10 mouse cellular contexts compared by ENCODE assay signal in genomic region chr13:60173186-60173585, GRCm38 (mm10). TPM values are rescaled to one million over a fixed set of nuclear protein-coding genes. Genes with fewer than 3 reads are reported as not detected.
DNase-seq lines count a peak whose midpoint lies in the region; ATAC-seq and TF ChIP-seq lines count a peak whose summit lies in the region.
"Had no signal": no experiment of that assay in that cellular context is flagged by ENCODE, and none has a peak within 500 bp of the region (broad histone marks: within the 10 kb centered on the region; RNA-seq: fewer than 3 reads in every experiment).

No protein-coding gene starts in this region.

- intact Hi-C loops in heart, postnatal 36 days (cut with DNase I) = loop anchor here (5.0 to 10.0 kb wide), 2 partner anchors 86 to 318 kb away; no protein-coding TSS in a partner anchor
- intact Hi-C loops in gastrocnemius, postnatal 14 days (cut with DNase I; ENCODE audit: low total_unique reads) = loop anchor here (10.0 kb wide), 1 partner anchor 278 kb away; no protein-coding TSS in a partner anchor
- intact Hi-C loops in left cerebral cortex, postnatal 25 days (cut with DNase I) = no loop called here

- no peaks in the 10 kb centered on the region for H3K36me3 ChIP-seq in forebrain, postnatal 0 days (ENCODE audit: insufficient read depth)
- no peaks in the 10 kb centered on the region for H3K36me3 ChIP-seq in midbrain, embryonic 11.5 days (ENCODE audit: control insufficient read depth, insufficient read depth, low read length)
- H3K36me3 ChIP-seq: lung, embryonic 15.5 days had no signal

- 0 out of 2 replicates have a peak overlapping the region, but pooled peaks have one; percentile 6 for H3K4me3 ChIP-seq in forebrain, postnatal 0 days (ENCODE audit: low read depth, low read length)
- peak overlapping the region; percentile 69 for H3K4me3 ChIP-seq in midbrain, embryonic 11.5 days (ENCODE audit: low read depth, low read length)
- no peak overlapping the region for H3K4me3 ChIP-seq in layer of hippocampus, adult 2 months

- H3K9me3 ChIP-seq in forebrain, postnatal 0 days (ENCODE audit: low read length) = no peaks in the 10 kb centered on the region
- no peaks in the 10 kb centered on the region for H3K9me3 ChIP-seq in midbrain, embryonic 11.5 days (ENCODE audit: control insufficient read depth, low read length)
- H3K9me3 ChIP-seq: lung, embryonic 15.5 days had no signal

- DNase-seq in heart, adult 11 months = peak; percentile 31
- no peak for DNase-seq in heart, postnatal 36 days
- DNase-seq in 3T3-L1 (ENCODE audit: low read depth, low spot score) = peak; percentile 31
- DNase-seq in forebrain, postnatal 0 days = no peak
- peak; percentile 87 for DNase-seq in midbrain, embryonic 11.5 days (ENCODE audit: low spot score, missing footprints)
- DNase-seq in layer of hippocampus, adult 2 months (ENCODE audit: low spot score in 2 of 2) = no peak
- no peak for DNase-seq in gastrocnemius, postnatal 14 days
- DNase-seq in left cerebral cortex, postnatal 25 days (ENCODE audit: low spot score in 2 of 2) = no peak
- DNase-seq: cerebellum, adult 9-10 months had no signal

- no peak for TF ChIP-seq CTCF in forebrain, postnatal 0 days (IDR thresholded peaks at IDR 0.05; ENCODE audit: low read depth)
- TF ChIP-seq CTCF in layer of hippocampus, adult 2 months (conservative IDR thresholded peaks at IDR 0.05) = no peak

- ATAC-seq in forebrain, postnatal 0 days = no peak
- ATAC-seq in midbrain, embryonic 11.5 days (ENCODE audit: low FRiP score) = no peak

- no peak overlapping the region for H3K4me2 ChIP-seq in forebrain, postnatal 0 days (ENCODE audit: low read depth)
- H3K4me2 ChIP-seq in midbrain, embryonic 11.5 days = peak overlapping the region; percentile 66

- H3K27ac ChIP-seq in forebrain, postnatal 0 days (ENCODE audit: low read depth, low read length) = no peak overlapping the region
- no peak overlapping the region for H3K27ac ChIP-seq in midbrain, embryonic 11.5 days (ENCODE audit: low read depth, low read length)
- no peak overlapping the region for H3K27ac ChIP-seq in layer of hippocampus, adult 2 months
- H3K27ac ChIP-seq: lung, embryonic 15.5 days had no signal

- WGBS in forebrain, postnatal 0 days = 2% methylated on average over 3 of the region's 3 CpGs
- 3% methylated on average over 3 of the region's 3 CpGs for WGBS in midbrain, embryonic 11.5 days

- H3K27me3 ChIP-seq in forebrain, postnatal 0 days (ENCODE audit: insufficient read depth, low read length) = peaks cover 8% of the 10 kb centered on the region; the same call in 1 of the 2 replicates
- peaks cover 18% of the 10 kb centered on the region for H3K27me3 ChIP-seq in midbrain, embryonic 11.5 days (ENCODE audit: control insufficient read depth, insufficient read depth, low read length)

- no peak overlapping the region for H3K9ac ChIP-seq in forebrain, postnatal 0 days
- H3K9ac ChIP-seq in midbrain, embryonic 11.5 days (ENCODE audit: low read length) = peak overlapping the region; percentile 67; the same call in 1 of the 2 replicates
- H3K9ac ChIP-seq: lung, embryonic 15.5 days had no signal

- no peaks in the 10 kb centered on the region for H3K4me1 ChIP-seq in forebrain, postnatal 0 days (ENCODE audit: insufficient read depth)
- H3K4me1 ChIP-seq in midbrain, embryonic 11.5 days (ENCODE audit: control insufficient read depth, insufficient read depth, low read length) = peaks cover 41% of the 10 kb centered on the region

RNA-seq across cellular contexts. Expression of gene Gas1, which starts 4.0 kb away (rescaled TPM):
- 10 to 100 TPM; 30.8 to 35.8 TPM for total RNA-seq in heart, postnatal 36 days (2021)
- total RNA-seq in forebrain, postnatal 0 days (2014; rRNA removed) = 23.5 and 40.9 TPM in 2 replicates
- polyA plus RNA-seq in forebrain, postnatal 0 days (2015; fragmentation: Nextera tagmentation; extraction: Ambion mirVana) = 22.4 and 23.1 TPM in 2 replicates
- polyA plus RNA-seq in midbrain, embryonic 11.5 days (2014; fragmentation: Nextera tagmentation; extraction: Ambion mirVana) = 87.2 and 103 TPM in 2 replicates
- 10 to 100 TPM in 1 of 2 experiments, 1 to 10 TPM in 1; 9.1 to 10.5 TPM for total RNA-seq in layer of hippocampus, adult 2 months (2021)
- total RNA-seq in gastrocnemius, postnatal 14 days (2021) = 10 to 100 TPM; 34.7 to 46.8 TPM
- total RNA-seq in left cerebral cortex, postnatal 25 days (2021) = 10 to 100 TPM in 1 of 2 experiments, 1 to 10 TPM in 1; 9.6 to 10.4 TPM

Comparison
In these comparisons a context has a peak if more than half of its experiments do, and no peak if none do; other contexts are left out.
1. DNase-seq: peak in heart, adult 11 months (single experiment), 3T3-L1 (single experiment) and midbrain, embryonic 11.5 days (single experiment); none in heart, postnatal 36 days (0 of 2), forebrain, postnatal 0 days (single experiment), layer of hippocampus, adult 2 months (0 of 2), gastrocnemius, postnatal 14 days (single experiment) and left cerebral cortex, postnatal 25 days (0 of 2).